In genomic region chr17:88530236-88530619, GRCm38 (mm10) we compare ENCODE assay signal across 8 mouse cellular contexts. TPM values are rescaled to one million over a fixed set of nuclear protein-coding genes. Genes with fewer than 3 reads are reported as not detected.
DNase-seq lines count a peak whose midpoint lies in the region; ATAC-seq and TF ChIP-seq lines count a peak whose summit lies in the region.

No protein-coding gene starts in this region.

- in situ Hi-C loops in Patski (cut with MboI; ENCODE audit: low pct_unique_long_range_greater_than_20kb), result no loop called here

- peak overlapping the region; percentile 30 for H3K27ac ChIP-seq in kidney, adult 2 months (ENCODE audit: insufficient read depth, low read depth, low read length)
- H3K27ac ChIP-seq in forebrain, embryonic 14.5 days (ENCODE audit: low read depth, low read length), result peak overlapping the region; percentile 83
- H3K27ac ChIP-seq in liver, embryonic 15.5 days (replicated peaks), result peak overlapping the region; percentile 51; the same call in 1 of the 2 replicates

- H3K4me2 ChIP-seq in forebrain, embryonic 14.5 days (ENCODE audit: low read length), result peak overlapping the region; percentile 74
- H3K4me2 ChIP-seq in liver, embryonic 15.5 days, result peak overlapping the region; percentile 96

- no peaks in the 10 kb centered on the region for H3K27me3 ChIP-seq in kidney, adult 2 months (replicated peaks; ENCODE audit: control insufficient read depth, insufficient read depth, low read length)
- no peaks in the 10 kb centered on the region for H3K27me3 ChIP-seq in Patski
- no peaks in the 10 kb centered on the region for H3K27me3 ChIP-seq in forebrain, embryonic 14.5 days (replicated peaks; ENCODE audit: control insufficient read depth, insufficient read depth, low read length)
- H3K27me3 ChIP-seq in liver, embryonic 15.5 days, result peaks cover 3% of the 10 kb centered on the region; the same call in 1 of the 2 replicates

- H3K9ac ChIP-seq in forebrain, embryonic 14.5 days (ENCODE audit: low read length), result peak overlapping the region; percentile 64
- H3K9ac ChIP-seq in liver, embryonic 15.5 days, result peak overlapping the region; percentile 69

- no peaks in the 10 kb centered on the region for H3K36me3 ChIP-seq in kidney, adult 2 months (ENCODE audit: control insufficient read depth, insufficient read depth, low read length)
- no peaks in the 10 kb centered on the region for H3K36me3 ChIP-seq in forebrain, embryonic 14.5 days (ENCODE audit: control insufficient read depth, insufficient read depth, low read length)
- no peaks in the 10 kb centered on the region for H3K36me3 ChIP-seq in liver, embryonic 15.5 days (replicated peaks)

- no peak for TF ChIP-seq POLR2A in kidney, adult 2 months (IDR thresholded peaks at IDR 0.05; ENCODE audit: low read depth, low read length)

- peak overlapping the region; percentile 84 for H3K4me3 ChIP-seq in kidney, adult 2 months (ENCODE audit: insufficient read depth, low read depth, low read length)
- H3K4me3 ChIP-seq in forebrain, embryonic 14.5 days (ENCODE audit: low read depth, low read length), result peak overlapping the region; percentile 66
- peak overlapping the region; percentile 80 for H3K4me3 ChIP-seq in liver, embryonic 15.5 days (replicated peaks)

- WGBS in kidney, adult 2 months, result under 1% methylated on average over 13 of the region's 14 CpGs
- 3% methylated on average over 9 of the region's 14 CpGs for WGBS in forebrain, embryonic 14.5 days
- 1% methylated on average over 14 of the region's 14 CpGs for WGBS in liver, embryonic 15.5 days (ENCODE audit: insufficient replicate concordance)

- CTCF ChIA-PET in Patski (lab: Charles Lee), result interaction anchor here (1.2 to 2.1 kb wide), 2 partner anchors 28 to 118 kb away, joined by 3 to 8 read pairs; no protein-coding TSS in a partner anchor

- POLR2A ChIA-PET in Patski (lab: Charles Lee), result interaction anchor here (0.5 to 0.6 kb wide), 2 partner anchors 90 to 509 kb away, joined by 3 to 5 read pairs; no protein-coding TSS in a partner anchor

- TF ChIP-seq CTCF in kidney, adult 2 months (conservative IDR thresholded peaks at IDR 0.05; ENCODE audit: insufficient read depth, insufficient read length, low read depth, low read length), result no peak
- TF ChIP-seq CTCF in Patski (IDR thresholded peaks at IDR 0.05), result no peak

- H3K9me3 ChIP-seq in forebrain, embryonic 14.5 days (replicated peaks; ENCODE audit: control insufficient read depth, low read length), result no peaks in the 10 kb centered on the region
- no peaks in the 10 kb centered on the region for H3K9me3 ChIP-seq in liver, embryonic 15.5 days (replicated peaks)

- no peak for DNase-seq in kidney, adult 2 months
- DNase-seq in kidney, postnatal 4 days, result no peak
- no peak for DNase-seq in Patski (ENCODE audit: low read depth, low spot score)
- DNase-seq in forebrain, embryonic 14.5 days (ENCODE audit: low spot score), result no peak
- DNase-seq in thymus, postnatal 36 days, result no peak
- DNase-seq in layer of hippocampus, adult 9-10 months (ENCODE audit: low spot score), result no peak
- no peak for DNase-seq in cerebellum, adult 11 months

- ATAC-seq in Patski, result peak; percentile 74
- no peak for ATAC-seq in forebrain, embryonic 14.5 days
- peak; percentile 73 for ATAC-seq in liver, embryonic 15.5 days (ENCODE audit: insufficient read depth)

- peaks cover 5% of the 10 kb centered on the region for H3K4me1 ChIP-seq in kidney, adult 2 months (ENCODE audit: control insufficient read depth, insufficient read depth, low read length)
- peaks cover 8% of the 10 kb centered on the region for H3K4me1 ChIP-seq in forebrain, embryonic 14.5 days (ENCODE audit: control insufficient read depth, insufficient read depth, low read length)
- peaks cover 23% of the 10 kb centered on the region for H3K4me1 ChIP-seq in liver, embryonic 15.5 days (replicated peaks)

RNA-seq across cellular contexts. Expression of gene Ppp1r21, which starts 0.3 kb away (rescaled TPM):
- polyA plus RNA-seq in kidney, adult 2 months (2012; rRNA removed), result 39.5 and 47.7 TPM in 2 replicates
- 40.6 TPM for polyA plus RNA-seq in Patski (2021)
- 33.3 and 34.7 TPM in 2 replicates for polyA plus RNA-seq in forebrain, embryonic 14.5 days (2014; fragmentation: Nextera tagmentation; extraction: Ambion mirVana)
- polyA plus RNA-seq in liver, embryonic 15.5 days (2015; fragmentation: Nextera tagmentation; extraction: Ambion mirVana), result 9.6 and 9.7 TPM in 2 replicates

Comparison
In these comparisons a context has a peak if more than half of its experiments do, and no peak if none do; other contexts are left out.
1. H3K27ac ChIP-seq: peak in every context shown above with its lines; median percentile 83 in forebrain, embryonic 14.5 days; 51 in liver, embryonic 15.5 days; 30 in kidney, adult 2 months.